Mouse (Mus musculus): Measurements from ENCODE around the gene Dach2. TPM values are rescaled to one million over a fixed set of nuclear protein-coding genes. Genes with fewer than 3 reads are reported as not detected.

Gene Dach2
- total and polyA plus RNA-seq, 3 experiments: 0.13 TPM; not detected in 2

DNA sequence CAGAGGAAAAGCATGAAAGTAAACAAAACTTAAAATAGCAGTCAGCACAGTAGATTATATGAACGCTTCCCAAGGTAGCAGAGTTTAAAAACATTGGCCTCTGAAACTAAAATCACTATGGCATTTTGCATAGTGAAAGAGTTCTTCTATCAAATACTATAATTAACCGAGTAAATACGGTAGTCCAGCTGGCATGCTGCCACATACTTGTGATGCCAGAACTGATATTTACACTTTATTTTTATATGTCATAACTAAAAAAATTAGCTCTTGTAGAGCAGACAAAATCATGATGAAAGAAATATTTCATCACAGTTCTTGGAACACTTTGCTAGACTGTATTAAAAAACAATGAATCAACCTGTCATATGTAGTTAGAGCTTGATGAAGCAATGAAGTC is 247.8 kb downstream of the Dach2 start:
- dilution Hi-C loops (cut with MboI; ENCODE audit: extremely low pct_ligation_motif_present, extremely low pct_unique_long_range_greater_than_20kb, low sequenced_read_pairs) (no loop called here), in situ Hi-C loops (cut with MboI; ENCODE audit: low pct_ligation_motif_present, low pct_unique_long_range_greater_than_20kb, low sequenced_read_pairs) (no loop called here)
- H3K36me3 ChIP-seq (replicated peaks in 1 of 2; ENCODE audit: control insufficient read depth in 1 of 2, insufficient read depth in 1 of 2, low read length in 1 of 2): no peaks in the 10 kb centered on the region
- no peak overlapping the region for H3K27ac ChIP-seq (ENCODE audit: insufficient read depth, low read depth)
- H3K4me3 ChIP-seq (replicated peaks in 1 of 3; ENCODE audit: low read depth in 2 of 3, low read length in 2 of 3, poor library complexity in 1 of 3): no peak overlapping the region
- no peak for TF ChIP-seq MYC (IDR thresholded peaks at IDR 0.05; ENCODE audit: low read depth, low read length)
- no peak for TF ChIP-seq USF2 (conservative IDR thresholded peaks at IDR 0.05; ENCODE audit: low read depth, low read length)
- no peak for TF ChIP-seq RAD21 (IDR thresholded peaks at IDR 0.05; ENCODE audit: low read depth, low read length)
- no peak for TF ChIP-seq POLR2AphosphoS2 (IDR thresholded peaks at IDR 0.05; ENCODE audit: low read depth, low read length)
- no peak for TF ChIP-seq TCF12 (IDR thresholded peaks at IDR 0.05; ENCODE audit: low read depth, low read length)
- no peak for TF ChIP-seq CTCF (conservative IDR thresholded peaks at IDR 0.05 in 1 of 2, IDR thresholded peaks at IDR 0.05 in 1 of 2; ENCODE audit: low read depth in 2 of 2, low read length in 2 of 2)
- TF ChIP-seq KAT2A (IDR thresholded peaks at IDR 0.05; ENCODE audit: insufficient replicate concordance, low read length): no peak
- TF ChIP-seq SMC3 (IDR thresholded peaks at IDR 0.05; ENCODE audit: low read depth, low read length): no peak
- TF ChIP-seq ELF1 (IDR thresholded peaks at IDR 0.05; ENCODE audit: low read depth, low read length): no peak
- TF ChIP-seq SIN3A (IDR thresholded peaks at IDR 0.05; ENCODE audit: low read length): no peak
- no peaks in the 10 kb centered on the region for H3K27me3 ChIP-seq (replicated peaks)
- no peaks in the 10 kb centered on the region for H3K79me2 ChIP-seq (replicated peaks; ENCODE audit: control insufficient read depth, extremely low read depth, insufficient read depth, poor library complexity, severe bottlenecking)
- H3K9me3 ChIP-seq (replicated peaks; ENCODE audit: low read length): no peaks in the 10 kb centered on the region
- no peak overlapping the region for H3K9ac ChIP-seq (ENCODE audit: insufficient read depth, low read depth)
- no peaks in the 10 kb centered on the region for H3K4me1 ChIP-seq (ENCODE audit: control insufficient read depth in 1 of 2, insufficient read depth in 2 of 2)
- DNase-seq (ENCODE audit: extremely low read depth): no peak
- H3K4me2 ChIP-seq (ENCODE audit: insufficient read depth, low read depth, poor library complexity, severe bottlenecking): no peak overlapping the region

DNA sequence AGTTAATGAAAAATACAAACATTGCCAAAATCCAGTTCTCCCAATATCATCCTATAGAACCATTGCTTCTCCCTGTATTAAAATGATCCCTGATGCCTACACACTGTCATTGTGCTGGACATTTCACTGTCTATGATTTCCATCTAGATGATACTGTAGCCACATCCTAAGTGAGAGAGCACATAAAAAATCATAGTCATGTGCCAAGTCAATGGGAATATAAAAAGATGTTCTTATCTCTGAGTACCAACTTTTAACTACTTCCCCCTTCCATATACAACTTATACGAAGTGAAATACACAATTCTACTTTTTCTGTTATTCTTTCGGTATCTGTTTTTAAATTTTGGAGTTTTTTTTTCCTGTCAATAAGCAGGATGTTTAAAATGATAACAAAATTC is 266.6 kb downstream of the Dach2 start:
- dilution Hi-C loops (cut with MboI; ENCODE audit: extremely low pct_ligation_motif_present, extremely low pct_unique_long_range_greater_than_20kb, low sequenced_read_pairs) (no loop called here), in situ Hi-C loops (cut with MboI; ENCODE audit: low pct_ligation_motif_present, low pct_unique_long_range_greater_than_20kb, low sequenced_read_pairs) (no loop called here)
- H3K9me3 ChIP-seq (replicated peaks; ENCODE audit: low read length): no peaks in the 10 kb centered on the region
- no peaks in the 10 kb centered on the region for H3K27me3 ChIP-seq (replicated peaks)
- H3K27ac ChIP-seq (ENCODE audit: insufficient read depth, low read depth): no peak overlapping the region
- H3K9ac ChIP-seq (ENCODE audit: insufficient read depth, low read depth): no peak overlapping the region
- H3K79me2 ChIP-seq (replicated peaks; ENCODE audit: control insufficient read depth, extremely low read depth, insufficient read depth, poor library complexity, severe bottlenecking): no peaks in the 10 kb centered on the region
- H3K4me3 ChIP-seq (replicated peaks in 1 of 3; ENCODE audit: low read depth in 2 of 3, low read length in 2 of 3, poor library complexity in 1 of 3): no peak overlapping the region
- no peaks in the 10 kb centered on the region for H3K4me1 ChIP-seq (ENCODE audit: control insufficient read depth in 1 of 2, insufficient read depth in 2 of 2)
- TF ChIP-seq USF2 (conservative IDR thresholded peaks at IDR 0.05; ENCODE audit: low read depth, low read length): no peak
- TF ChIP-seq SIN3A (IDR thresholded peaks at IDR 0.05; ENCODE audit: low read length): no peak
- TF ChIP-seq ZNF384 (IDR thresholded peaks at IDR 0.05; ENCODE audit: low read depth, low read length): no peak
- TF ChIP-seq PAX5 (IDR thresholded peaks at IDR 0.05; ENCODE audit: low read length): no peak
- no peak for TF ChIP-seq ETS1 (conservative IDR thresholded peaks at IDR 0.05; ENCODE audit: low read depth, low read length)
- TF ChIP-seq CTCF (conservative IDR thresholded peaks at IDR 0.05 in 1 of 2, IDR thresholded peaks at IDR 0.05 in 1 of 2; ENCODE audit: low read depth in 2 of 2, low read length in 2 of 2): no peak
- no peak for TF ChIP-seq KAT2A (IDR thresholded peaks at IDR 0.05; ENCODE audit: insufficient replicate concordance, low read length)
- no peak for TF ChIP-seq ZMIZ1 (IDR thresholded peaks at IDR 0.05; ENCODE audit: low read depth, low read length)
- no peak for TF ChIP-seq E2F4 (IDR thresholded peaks at IDR 0.05; ENCODE audit: insufficient replicate concordance, low read depth, low read length)
- no peak for TF ChIP-seq GABPA (IDR thresholded peaks at IDR 0.05; ENCODE audit: insufficient replicate concordance, low read depth, low read length)
- no peak for TF ChIP-seq RCOR1 (conservative IDR thresholded peaks at IDR 0.05; ENCODE audit: low read depth, low read length)
- TF ChIP-seq TCF12 (IDR thresholded peaks at IDR 0.05; ENCODE audit: low read depth, low read length): no peak
- no peak for TF ChIP-seq SMC3 (IDR thresholded peaks at IDR 0.05; ENCODE audit: low read depth, low read length)
- TF ChIP-seq NRF1 (IDR thresholded peaks at IDR 0.05; ENCODE audit: low read depth, low read length): no peak
- no peak for DNase-seq (ENCODE audit: extremely low read depth)
- H3K4me2 ChIP-seq (ENCODE audit: insufficient read depth, low read depth, poor library complexity, severe bottlenecking): no peak overlapping the region
- no peaks in the 10 kb centered on the region for H3K36me3 ChIP-seq (replicated peaks in 1 of 2; ENCODE audit: control insufficient read depth in 1 of 2, insufficient read depth in 1 of 2, low read length in 1 of 2)

Measured in CH12.LX (cell line).